Mouse (Mus musculus): ENCODE data around the gene Rpl36al. TPM values are rescaled to one million over a fixed set of nuclear protein-coding genes. Genes with fewer than 3 reads are reported as not detected.
A peak's percentile ranks its signal among the peaks of the same experiment; 100 is the strongest.

The Rpl36al gene
- polyA plus RNA-seq, 2 experiments: 515 to 643 TPM

GRCm38 (mm10) chr12:69216587-69216986 is 32.7 kb upstream of the Rpl36al start:
- Histone ChIP-seq H3K27ac (no peak overlapping the region), H3K27me3 (ENCODE audit: control insufficient read depth, insufficient read depth, low read length) (no peaks in the 10 kb centered on the region), H3K9me3 (ENCODE audit: control insufficient read depth, low read length) (no peaks in the 10 kb centered on the region), H3K4me3 (ENCODE audit: insufficient read depth in 1 of 2, low read depth in 2 of 2, low read length in 2 of 2) (no peak overlapping the region), H3K4me1 (replicated peaks; ENCODE audit: control insufficient read depth in 2 of 2, insufficient read depth in 2 of 2, low read length in 1 of 2) (peaks cover 0 to 3% of the 10 kb centered on the region in 2 experiments; a peak in 1 of 4 replicates), H3K4me2 (ENCODE audit: low read depth) (no peak overlapping the region), H3K36me3 (replicated peaks; ENCODE audit: control insufficient read depth, insufficient read depth, low read depth) (peaks cover 57% of the 10 kb centered on the region), H3K9ac (replicated peaks) (no peak overlapping the region)
- DNase-seq (ENCODE audit: low read depth in 3 of 3, low spot score in 3 of 3) (no peak), ATAC-seq (ENCODE audit: insufficient read depth) (no peak)
- TF ChIP-seq CTCF (IDR thresholded peaks at IDR 0.05; ENCODE audit: low read depth): no peak
- no peak for TF ChIP-seq EP300 (IDR thresholded peaks at IDR 0.05; ENCODE audit: low read depth)
- 89% methylated on average over 7 of the region's 7 CpGs for WGBS (ENCODE audit: insufficient replicate concordance)

DNA sequence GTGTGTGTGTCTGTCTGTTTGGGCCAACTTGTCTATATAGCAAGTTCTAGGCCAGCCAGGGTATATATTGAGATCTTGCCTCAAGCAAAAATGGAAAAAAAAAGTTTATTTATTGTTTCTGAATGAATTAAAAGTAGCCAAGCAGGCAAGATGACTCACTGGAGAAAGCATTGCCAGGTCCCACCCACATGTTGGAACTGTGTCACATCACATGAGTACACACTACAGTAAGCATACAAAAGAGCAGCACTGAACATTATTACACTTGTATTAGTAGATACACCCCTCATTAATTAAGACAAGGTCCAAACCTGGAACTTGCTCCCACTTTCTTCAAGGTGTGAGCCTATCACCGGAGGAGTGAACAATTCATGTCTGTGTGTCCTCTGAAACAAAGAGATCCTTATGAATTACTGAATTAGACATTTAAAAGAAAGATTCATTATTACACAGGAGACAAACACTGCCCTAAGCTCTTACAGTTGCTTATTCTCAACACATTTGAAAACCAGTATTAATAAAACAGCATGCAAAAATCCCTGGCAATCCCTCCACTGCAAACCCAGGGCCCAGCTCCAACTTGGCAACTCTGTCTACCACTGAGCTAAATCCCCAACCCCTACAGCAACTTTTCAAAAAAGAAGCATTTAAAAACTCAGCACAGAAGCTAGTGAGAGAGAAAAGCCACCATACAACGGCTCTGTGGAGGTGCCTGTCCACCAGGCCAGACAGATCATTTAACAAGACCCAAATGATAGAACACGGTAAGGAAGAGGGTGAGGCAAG is 31.3 kb upstream of the Rpl36al start:
- 86% methylated on average over 3 of the region's 3 CpGs for WGBS (ENCODE audit: insufficient replicate concordance)
- peaks cover 57% of the 10 kb centered on the region for H3K36me3 ChIP-seq (replicated peaks; ENCODE audit: control insufficient read depth, insufficient read depth, low read depth)
- H3K27ac ChIP-seq: no peak overlapping the region
- DNase-seq (ENCODE audit: low read depth in 3 of 3, low spot score in 3 of 3) (no peak), ATAC-seq (ENCODE audit: insufficient read depth) (no peak)
- H3K9me3 ChIP-seq (ENCODE audit: control insufficient read depth, low read length): no peaks in the 10 kb centered on the region
- no peak overlapping the region for H3K9ac ChIP-seq (replicated peaks)
- H3K4me3 ChIP-seq (ENCODE audit: insufficient read depth in 1 of 2, low read depth in 2 of 2, low read length in 2 of 2): no peak overlapping the region
- no peak overlapping the region for H3K4me2 ChIP-seq (ENCODE audit: low read depth)
- TF ChIP-seq CTCF (IDR thresholded peaks at IDR 0.05; ENCODE audit: low read depth) (no peak), EP300 (IDR thresholded peaks at IDR 0.05; ENCODE audit: low read depth) (no peak)
- H3K4me1 ChIP-seq (replicated peaks; ENCODE audit: control insufficient read depth in 2 of 2, insufficient read depth in 2 of 2, low read length in 1 of 2): no peaks in the 10 kb centered on the region
- no peaks in the 10 kb centered on the region for H3K27me3 ChIP-seq (ENCODE audit: control insufficient read depth, insufficient read depth, low read length)

DNA sequence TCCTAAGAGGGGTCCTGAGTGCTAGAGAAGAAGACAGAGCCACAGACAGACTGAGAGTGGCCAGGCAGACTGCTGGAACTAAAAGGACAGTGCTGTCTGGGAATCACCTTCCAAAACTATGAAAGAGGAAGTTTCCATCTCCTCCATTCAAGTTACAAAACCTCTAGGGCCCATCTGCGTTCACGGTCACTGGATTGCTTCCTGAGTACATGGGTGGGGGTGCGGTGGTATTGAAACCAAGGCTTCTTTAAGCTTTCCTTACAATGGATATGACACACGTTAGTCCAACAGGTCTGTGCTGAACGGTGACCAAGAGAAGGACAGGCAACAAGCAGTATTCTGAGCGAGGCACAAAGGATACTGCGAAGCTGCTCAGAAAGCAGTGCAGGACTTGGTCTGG is 30.5 kb upstream of the Rpl36al start:
- no peak for DNase-seq (ENCODE audit: low read depth in 3 of 3, low spot score in 3 of 3)
- H3K36me3 ChIP-seq (replicated peaks; ENCODE audit: control insufficient read depth, insufficient read depth, low read depth): peaks cover 60% of the 10 kb centered on the region
- no peak overlapping the region for H3K9ac ChIP-seq (replicated peaks)
- H3K9me3 ChIP-seq (ENCODE audit: control insufficient read depth, low read length): no peaks in the 10 kb centered on the region
- H3K27ac ChIP-seq: no peak overlapping the region
- no peak for ATAC-seq (ENCODE audit: insufficient read depth)
- WGBS (ENCODE audit: insufficient replicate concordance): 70% methylated on average over 7 of the region's 7 CpGs
- H3K4me1 ChIP-seq (replicated peaks; ENCODE audit: control insufficient read depth in 2 of 2, insufficient read depth in 2 of 2, low read length in 1 of 2): no peaks in the 10 kb centered on the region
- no peak overlapping the region for H3K4me3 ChIP-seq (ENCODE audit: insufficient read depth in 1 of 2, low read depth in 2 of 2, low read length in 2 of 2)
- TF ChIP-seq CTCF (IDR thresholded peaks at IDR 0.05; ENCODE audit: low read depth) (no peak), EP300 (IDR thresholded peaks at IDR 0.05; ENCODE audit: low read depth) (no peak)
- no peak overlapping the region for H3K4me2 ChIP-seq (ENCODE audit: low read depth)
- no peaks in the 10 kb centered on the region for H3K27me3 ChIP-seq (ENCODE audit: control insufficient read depth, insufficient read depth, low read length)

- WGBS (ENCODE audit: insufficient replicate concordance): 84% methylated on average over 13 of the region's 13 CpGs
- ATAC-seq (ENCODE audit: insufficient read depth): no peak
Measured at GRCm38 (mm10) chr12:69213186-69213777, 29.4 kb upstream of the Rpl36al start.

DNA sequence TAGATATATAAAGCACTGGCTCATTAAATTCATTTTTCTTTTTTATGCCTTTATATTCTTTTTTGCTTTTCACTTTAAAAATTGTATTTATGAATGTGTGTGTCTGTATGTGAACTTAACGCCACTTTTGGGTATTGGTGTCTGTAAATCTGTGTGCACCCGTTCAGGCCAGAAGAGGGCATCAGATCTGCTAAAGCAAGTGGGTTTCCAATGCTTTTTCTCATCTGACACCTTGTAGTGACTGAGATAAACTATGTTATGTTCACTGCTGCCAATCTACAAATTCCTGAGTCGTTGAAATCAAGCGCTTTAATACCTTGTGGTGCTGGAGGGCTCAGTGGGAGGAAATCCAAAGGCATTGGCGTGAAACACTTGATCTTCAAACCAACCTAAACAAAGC is 27.2 kb upstream of the Rpl36al start:
- no peaks in the 10 kb centered on the region for H3K4me1 ChIP-seq (replicated peaks; ENCODE audit: control insufficient read depth in 2 of 2, insufficient read depth in 2 of 2, low read length in 1 of 2)
- no peak for DNase-seq (ENCODE audit: low read depth in 3 of 3, low spot score in 3 of 3)
- 77% methylated on average over 5 of the region's 5 CpGs for WGBS (ENCODE audit: insufficient replicate concordance)
- no peak overlapping the region for H3K4me2 ChIP-seq (ENCODE audit: low read depth)
- H3K27ac ChIP-seq: no peak overlapping the region
- no peak for ATAC-seq (ENCODE audit: insufficient read depth)
- H3K36me3 ChIP-seq (replicated peaks; ENCODE audit: control insufficient read depth, insufficient read depth, low read depth): peaks cover 51% of the 10 kb centered on the region
- no peak overlapping the region for H3K4me3 ChIP-seq (ENCODE audit: insufficient read depth in 1 of 2, low read depth in 2 of 2, low read length in 2 of 2)
- no peaks in the 10 kb centered on the region for H3K27me3 ChIP-seq (ENCODE audit: control insufficient read depth, insufficient read depth, low read length)
- H3K9ac ChIP-seq (replicated peaks): no peak overlapping the region
- TF ChIP-seq EP300 (IDR thresholded peaks at IDR 0.05; ENCODE audit: low read depth) (no peak), CTCF (IDR thresholded peaks at IDR 0.05; ENCODE audit: low read depth) (peak; percentile 43; the same call in 1 of the 2 replicates)
- no peaks in the 10 kb centered on the region for H3K9me3 ChIP-seq (ENCODE audit: control insufficient read depth, low read length)

More at GRCm38 (mm10) chr12:69213186-69213777, 29.4 kb upstream of the Rpl36al start:
- no peak overlapping the region for H3K4me3 ChIP-seq (ENCODE audit: insufficient read depth in 1 of 2, low read depth in 2 of 2, low read length in 2 of 2)
- H3K36me3 ChIP-seq (replicated peaks; ENCODE audit: control insufficient read depth, insufficient read depth, low read depth): peaks cover 56% of the 10 kb centered on the region
- no peaks in the 10 kb centered on the region for H3K27me3 ChIP-seq (ENCODE audit: control insufficient read depth, insufficient read depth, low read length)
- H3K27ac ChIP-seq: no peak overlapping the region
- no peaks in the 10 kb centered on the region for H3K4me1 ChIP-seq (replicated peaks; ENCODE audit: control insufficient read depth in 2 of 2, insufficient read depth in 2 of 2, low read length in 1 of 2)
- DNase-seq (ENCODE audit: low read depth in 3 of 3, low spot score in 3 of 3): no peak
- no peak overlapping the region for H3K9ac ChIP-seq (replicated peaks)
- no peaks in the 10 kb centered on the region for H3K9me3 ChIP-seq (ENCODE audit: control insufficient read depth, low read length)
- no peak overlapping the region for H3K4me2 ChIP-seq (ENCODE audit: low read depth)
- TF ChIP-seq CTCF (IDR thresholded peaks at IDR 0.05; ENCODE audit: low read depth) (no peak), EP300 (IDR thresholded peaks at IDR 0.05; ENCODE audit: low read depth) (no peak)
